ENCODE assay signal across 8 mouse cellular contexts in the genomic region with DNA sequence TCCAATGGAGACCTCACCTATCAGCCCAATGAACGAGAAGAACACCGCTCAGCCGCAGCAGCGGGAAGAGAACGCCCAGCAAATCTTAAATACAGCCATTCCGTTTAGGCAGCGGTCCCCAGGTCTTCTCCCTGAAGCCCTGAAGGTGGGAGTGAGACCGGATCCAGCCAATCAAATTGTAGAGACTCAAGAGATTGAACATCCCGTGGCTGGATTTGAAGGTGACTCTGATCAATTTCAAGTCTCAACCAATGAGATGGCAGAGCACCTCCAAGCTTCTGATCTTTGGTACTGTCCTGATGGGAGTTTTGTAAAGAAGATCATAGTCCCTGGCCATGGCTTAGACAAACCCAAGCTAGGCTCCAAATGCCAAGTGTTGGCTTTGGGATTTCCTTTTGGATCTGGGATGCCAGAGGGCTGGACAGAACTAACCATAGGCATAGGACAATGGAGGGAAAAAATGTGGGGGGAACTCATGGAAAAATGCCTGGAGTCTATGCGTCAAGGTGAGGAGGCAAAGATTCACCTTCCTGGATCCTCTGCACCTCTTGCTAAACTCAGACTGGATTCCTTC. TPM values are rescaled to one million over a fixed set of nuclear protein-coding genes. Genes with fewer than 3 reads are reported as not detected.
A peak's percentile ranks its signal among the peaks of the same experiment; 100 is the strongest.
DNase-seq lines count a peak whose midpoint lies in the region; ATAC-seq and TF ChIP-seq lines count a peak whose summit lies in the region.

No protein-coding gene starts in this region.

- no peak for TF ChIP-seq CTCF in lung, embryonic 14.5 days (IDR thresholded peaks at IDR 0.05; ENCODE audit: low read depth)
- no peak for TF ChIP-seq CTCF in olfactory bulb, adult 2 months (IDR thresholded peaks at IDR 0.05; ENCODE audit: insufficient read depth, low read depth, low read length)

- peak overlapping the region; percentile 55 for H3K9ac ChIP-seq in lung, embryonic 14.5 days
- H3K9ac ChIP-seq in intestine, embryonic 15.5 days: peak overlapping the region; percentile 68

- no peak for ATAC-seq in lung, embryonic 14.5 days (ENCODE audit: insufficient read depth)
- ATAC-seq in intestine, embryonic 15.5 days: no peak

- TF ChIP-seq POLR2A in olfactory bulb, adult 2 months (IDR thresholded peaks at IDR 0.05; ENCODE audit: insufficient read depth, low read depth, low read length): no peak

- peak overlapping the region; percentile 53 for H3K4me3 ChIP-seq in lung, embryonic 14.5 days (ENCODE audit: low read depth, low read length)
- H3K4me3 ChIP-seq in embryonic facial prominence, embryonic 10.5 days: peak overlapping the region; percentile 99
- H3K4me3 ChIP-seq in intestine, embryonic 15.5 days (replicated peaks): peak overlapping the region; percentile 55
- H3K4me3 ChIP-seq in olfactory bulb, adult 2 months (ENCODE audit: insufficient read depth, low read depth, low read length): peak overlapping the region; percentile 39

- DNase-seq in lung, embryonic 14.5 days: no peak
- DNase-seq in lung, postnatal 36 days: no peak
- DNase-seq in embryonic facial prominence, embryonic 10.5 days (ENCODE audit: low spot score): no peak
- DNase-seq in embryo, embryonic 11 days: no peak
- DNase-seq in gastrocnemius, adult 8-10 months (ENCODE audit: low spot score in 2 of 2): no peak
- no peak for DNase-seq in embryo, embryonic 10 days (ENCODE audit: low spot score)

- peak overlapping the region; percentile 76 for H3K4me2 ChIP-seq in lung, embryonic 14.5 days
- peak overlapping the region; percentile 68 for H3K4me2 ChIP-seq in intestine, embryonic 15.5 days (replicated peaks)

- H3K36me3 ChIP-seq in lung, embryonic 14.5 days (ENCODE audit: insufficient read depth): peaks cover 22% of the 10 kb centered on the region
- H3K36me3 ChIP-seq in embryonic facial prominence, embryonic 10.5 days (replicated peaks): peaks cover 28% of the 10 kb centered on the region
- peaks cover 7% of the 10 kb centered on the region for H3K36me3 ChIP-seq in intestine, embryonic 15.5 days

- peaks cover 10% of the 10 kb centered on the region for H3K4me1 ChIP-seq in lung, embryonic 14.5 days (ENCODE audit: insufficient read depth)
- H3K4me1 ChIP-seq in embryonic facial prominence, embryonic 10.5 days: peaks cover 52% of the 10 kb centered on the region
- peaks cover 32% of the 10 kb centered on the region for H3K4me1 ChIP-seq in intestine, embryonic 15.5 days (replicated peaks)
- H3K4me1 ChIP-seq in olfactory bulb, adult 2 months (ENCODE audit: control insufficient read depth, insufficient read depth, low read length): peaks cover 32% of the 10 kb centered on the region

- WGBS in lung, embryonic 14.5 days: 38% methylated on average over 10 of the region's 10 CpGs
- 47% methylated on average over 10 of the region's 10 CpGs for WGBS in embryonic facial prominence, embryonic 10.5 days
- WGBS in intestine, embryonic 15.5 days: 40% methylated on average over 10 of the region's 10 CpGs
- WGBS in olfactory bulb, adult 2 months: 42% methylated on average over 10 of the region's 10 CpGs

- no peaks in the 10 kb centered on the region for H3K9me3 ChIP-seq in lung, embryonic 14.5 days (ENCODE audit: low read depth, low read length)
- no peaks in the 10 kb centered on the region for H3K9me3 ChIP-seq in embryonic facial prominence, embryonic 10.5 days
- no peaks in the 10 kb centered on the region for H3K9me3 ChIP-seq in intestine, embryonic 15.5 days

- H3K27me3 ChIP-seq in lung, embryonic 14.5 days (ENCODE audit: insufficient read depth, low read length): no peaks in the 10 kb centered on the region
- no peaks in the 10 kb centered on the region for H3K27me3 ChIP-seq in embryonic facial prominence, embryonic 10.5 days (replicated peaks; ENCODE audit: low read depth, poor library complexity, severe bottlenecking)
- no peaks in the 10 kb centered on the region for H3K27me3 ChIP-seq in intestine, embryonic 15.5 days (replicated peaks)

- H3K27ac ChIP-seq in lung, embryonic 14.5 days (ENCODE audit: low read depth): peak overlapping the region; percentile 44
- peak overlapping the region; percentile 83 for H3K27ac ChIP-seq in embryonic facial prominence, embryonic 10.5 days (replicated peaks)
- 0 out of 2 replicates have a peak overlapping the region, but pooled peaks have one; percentile 66 for H3K27ac ChIP-seq in intestine, embryonic 15.5 days
- no peak overlapping the region for H3K27ac ChIP-seq in olfactory bulb, adult 2 months (ENCODE audit: insufficient read depth, low read depth, low read length)

RNA-seq across cellular contexts. Expression of a gene that starts 0.8 kb away (rescaled TPM):
- 9.7 and 11.1 TPM in 2 replicates for polyA plus RNA-seq in lung, embryonic 14.5 days (2014; fragmentation: Nextera tagmentation; extraction: Ambion mirVana)
- 16.6 and 17.3 TPM in 2 replicates for polyA plus RNA-seq in embryonic facial prominence, embryonic 10.5 days (2016; fragmentation: Nextera tagmentation; extraction: Ambion mirVana)
- polyA plus RNA-seq in intestine, embryonic 15.5 days (2015; fragmentation: Nextera tagmentation; extraction: Ambion mirVana): 12.1 and 13.7 TPM in 2 replicates
- not detected in 2 replicates for polyA plus RNA-seq in olfactory bulb, adult 2 months (2012; ENCODE audit: insufficient read depth, insufficient read length, low replicate concordance, missing spikeins)
- total RNA-seq in gastrocnemius, adult 8-10 months (2022): 1 to 10 TPM; 5.3 to 9.4 (median 8.9) TPM

RNA-seq across cellular contexts. Expression of a gene that starts 1.6 kb away (rescaled TPM):
- 66.5 and 74.8 TPM in 2 replicates for polyA plus RNA-seq in lung, embryonic 14.5 days (2014; fragmentation: Nextera tagmentation; extraction: Ambion mirVana)
- 103 and 104 TPM in 2 replicates for polyA plus RNA-seq in embryonic facial prominence, embryonic 10.5 days (2016; fragmentation: Nextera tagmentation; extraction: Ambion mirVana)
- polyA plus RNA-seq in intestine, embryonic 15.5 days (2015; fragmentation: Nextera tagmentation; extraction: Ambion mirVana): 67.5 and 68.2 TPM in 2 replicates
- polyA plus RNA-seq in olfactory bulb, adult 2 months (2012; ENCODE audit: insufficient read depth, insufficient read length, low replicate concordance, missing spikeins): not detected in 2 replicates
- 1 to 10 TPM; 5.4 to 7.6 (median 6.3) TPM for total RNA-seq in gastrocnemius, adult 8-10 months (2022)

RNA-seq across cellular contexts. Expression of a gene that starts 16.0 kb away (rescaled TPM):
- polyA plus RNA-seq in lung, embryonic 14.5 days (2014; fragmentation: Nextera tagmentation; extraction: Ambion mirVana): 0.14 TPM in 1 of 2 replicates, not detected in the other
- polyA plus RNA-seq in embryonic facial prominence, embryonic 10.5 days (2016; fragmentation: Nextera tagmentation; extraction: Ambion mirVana): 0.12 and 0.18 TPM in 2 replicates
- polyA plus RNA-seq in intestine, embryonic 15.5 days (2015; fragmentation: Nextera tagmentation; extraction: Ambion mirVana): 0.40 and 0.49 TPM in 2 replicates
- not detected in 2 replicates for polyA plus RNA-seq in olfactory bulb, adult 2 months (2012; ENCODE audit: insufficient read depth, insufficient read length, low replicate concordance, missing spikeins)
- total RNA-seq in gastrocnemius, adult 8-10 months (2022): under 1 TPM in 3 of 4 experiments, not detected in 1; 0.12 to 0.35 (median 0.25) TPM

RNA-seq across cellular contexts. Expression of a gene that starts 17.0 kb away (rescaled TPM):
- 24.5 and 25.6 TPM in 2 replicates for polyA plus RNA-seq in lung, embryonic 14.5 days (2014; fragmentation: Nextera tagmentation; extraction: Ambion mirVana)
- polyA plus RNA-seq in embryonic facial prominence, embryonic 10.5 days (2016; fragmentation: Nextera tagmentation; extraction: Ambion mirVana): 18.6 and 19.5 TPM in 2 replicates
- polyA plus RNA-seq in intestine, embryonic 15.5 days (2015; fragmentation: Nextera tagmentation; extraction: Ambion mirVana): 27.8 and 29.6 TPM in 2 replicates
- not detected in 2 replicates for polyA plus RNA-seq in olfactory bulb, adult 2 months (2012; ENCODE audit: insufficient read depth, insufficient read length, low replicate concordance, missing spikeins)
- total RNA-seq in gastrocnemius, adult 8-10 months (2022): 10 to 100 TPM; 38.0 to 40.7 (median 39.9) TPM

RNA-seq across cellular contexts. Expression of a gene that starts 25.0 kb away (rescaled TPM):
- polyA plus RNA-seq in lung, embryonic 14.5 days (2014; fragmentation: Nextera tagmentation; extraction: Ambion mirVana): 0.38 and 0.45 TPM in 2 replicates
- polyA plus RNA-seq in embryonic facial prominence, embryonic 10.5 days (2016; fragmentation: Nextera tagmentation; extraction: Ambion mirVana): 0.03 TPM in 1 of 2 replicates, not detected in the other
- 1.1 and 1.3 TPM in 2 replicates for polyA plus RNA-seq in intestine, embryonic 15.5 days (2015; fragmentation: Nextera tagmentation; extraction: Ambion mirVana)
- not detected in 2 replicates for polyA plus RNA-seq in olfactory bulb, adult 2 months (2012; ENCODE audit: insufficient read depth, insufficient read length, low replicate concordance, missing spikeins)
- total RNA-seq in gastrocnemius, adult 8-10 months (2022): 10 to 100 TPM; 18.1 to 27.4 (median 23.3) TPM

Comparison
In these comparisons a context has a peak if more than half of its experiments do, and no peak if none do; other contexts are left out.
1. H3K4me3 ChIP-seq: peak in every context shown above with its lines; median percentile 99 in embryonic facial prominence, embryonic 10.5 days; 55 in intestine, embryonic 15.5 days; 53 in lung, embryonic 14.5 days; 39 in olfactory bulb, adult 2 months.
2. RNA of a gene that starts 0.8 kb away (polyA plus RNA-seq): 16.6 to 17.3 TPM in embryonic facial prominence, embryonic 10.5 days, 12.1 to 13.7 TPM in intestine, embryonic 15.5 days and 9.7 to 11.1 TPM in lung, embryonic 14.5 days; not detected in olfactory bulb, adult 2 months; every median in the first group is over 10 times any median in the second.
3. RNA of a gene that starts 16.0 kb away (polyA plus RNA-seq): not detected in olfactory bulb, adult 2 months; 0.40 to 0.49 TPM in intestine, embryonic 15.5 days, 0.14 TPM in lung, embryonic 14.5 days and 0.12 to 0.18 TPM in embryonic facial prominence, embryonic 10.5 days; every median in the first group is over 10 times any median in the second.